Comparison of ENCODE assay signal across 7 mouse cellular contexts in the genomic region with DNA sequence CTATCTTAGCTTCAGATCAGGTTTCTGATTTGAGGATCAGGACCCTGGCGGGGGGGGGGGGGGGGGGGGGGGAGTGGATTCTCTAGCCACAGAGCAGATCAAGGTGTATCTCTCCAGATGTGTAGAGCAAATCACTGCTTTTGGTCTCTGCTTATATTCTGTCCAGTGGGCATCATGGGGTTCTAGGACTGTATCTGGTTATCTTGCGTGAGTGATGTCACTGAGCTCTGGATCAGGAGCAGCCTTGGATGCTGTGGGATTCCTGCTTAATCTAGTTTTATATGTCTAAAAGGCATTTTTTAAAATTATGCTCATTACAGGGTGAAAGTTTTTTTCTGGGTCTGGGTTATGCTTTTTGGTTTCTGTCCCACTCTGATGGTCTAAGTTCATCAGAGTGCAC. TPM values are rescaled to one million over a fixed set of nuclear protein-coding genes. Genes with fewer than 3 reads are reported as not detected.
DNase-seq lines count a peak whose midpoint lies in the region; ATAC-seq and TF ChIP-seq lines count a peak whose summit lies in the region.

No protein-coding gene starts in this region.

- H3K4me3 ChIP-seq in lung, postnatal 0 days (ENCODE audit: low read depth, low read length), result peak overlapping the region; percentile 93
- peak overlapping the region; percentile 67 for H3K4me3 ChIP-seq in forebrain, embryonic 13.5 days
- H3K4me3 ChIP-seq in liver, embryonic 11.5 days (ENCODE audit: low read depth, low read length), result peak overlapping the region; percentile 97
- peak overlapping the region; percentile 100 for H3K4me3 ChIP-seq in stomach, embryonic 16.5 days (replicated peaks; ENCODE audit: low read length)

- TF ChIP-seq CTCF in lung, postnatal 0 days (IDR thresholded peaks at IDR 0.05), result no peak

- no peaks in the 10 kb centered on the region for H3K27me3 ChIP-seq in lung, postnatal 0 days (replicated peaks; ENCODE audit: insufficient read depth, low read length)
- no peaks in the 10 kb centered on the region for H3K27me3 ChIP-seq in forebrain, embryonic 13.5 days
- no peaks in the 10 kb centered on the region for H3K27me3 ChIP-seq in liver, embryonic 11.5 days (replicated peaks; ENCODE audit: control insufficient read depth, insufficient read depth, low read length)
- H3K27me3 ChIP-seq in stomach, embryonic 16.5 days (ENCODE audit: control insufficient read depth, insufficient read depth, low read length), result no peaks in the 10 kb centered on the region

- no peak for ATAC-seq in lung, postnatal 0 days
- peak; percentile 42 for ATAC-seq in forebrain, embryonic 13.5 days
- peak; percentile 8; the same call in 1 of the 2 replicates for ATAC-seq in liver, embryonic 11.5 days (replicated peaks; ENCODE audit: low FRiP score)
- 0 out of 2 replicates have a peak, but pooled peaks have one; percentile 4 for ATAC-seq in stomach, embryonic 16.5 days (ENCODE audit: insufficient read depth, low FRiP score)

- H3K4me1 ChIP-seq in lung, postnatal 0 days (ENCODE audit: insufficient read depth, low read depth, low read length), result peaks cover 5% of the 10 kb centered on the region; the same call in 1 of the 2 replicates
- H3K4me1 ChIP-seq in forebrain, embryonic 13.5 days, result peaks cover 25% of the 10 kb centered on the region
- H3K4me1 ChIP-seq in liver, embryonic 11.5 days (replicated peaks; ENCODE audit: control insufficient read depth, insufficient read depth, low read length), result peaks cover 16% of the 10 kb centered on the region
- H3K4me1 ChIP-seq in stomach, embryonic 16.5 days (ENCODE audit: control insufficient read depth, insufficient read depth, low read length), result peaks cover 7% of the 10 kb centered on the region; the same call in 1 of the 2 replicates

- WGBS in lung, postnatal 0 days, result 46% methylated on average over 1 of the region's 2 CpGs
- WGBS in forebrain, embryonic 13.5 days, result 31% methylated on average over 2 of the region's 2 CpGs
- 39% methylated on average over 2 of the region's 2 CpGs for WGBS in liver, embryonic 11.5 days
- 50% methylated on average over 1 of the region's 2 CpGs for WGBS in stomach, embryonic 16.5 days

- H3K36me3 ChIP-seq in lung, postnatal 0 days (ENCODE audit: insufficient read depth, low read length), result no peaks in the 10 kb centered on the region
- peaks cover 6% of the 10 kb centered on the region; the same call in 1 of the 2 replicates for H3K36me3 ChIP-seq in forebrain, embryonic 13.5 days (ENCODE audit: poor library complexity, severe bottlenecking)
- 0 out of 2 replicates have a peak, but pooled peaks cover 6% of the 10 kb centered on the region for H3K36me3 ChIP-seq in liver, embryonic 11.5 days (ENCODE audit: control insufficient read depth, insufficient read depth, low read length)
- H3K36me3 ChIP-seq in stomach, embryonic 16.5 days (ENCODE audit: control insufficient read depth, insufficient read depth, low read length), result no peaks in the 10 kb centered on the region

- H3K4me2 ChIP-seq in lung, postnatal 0 days (replicated peaks; ENCODE audit: low read depth, low read length), result peak overlapping the region; percentile 70
- peak overlapping the region; percentile 71 for H3K4me2 ChIP-seq in forebrain, embryonic 13.5 days
- peak overlapping the region; percentile 91 for H3K4me2 ChIP-seq in liver, embryonic 11.5 days
- peak overlapping the region; percentile 79 for H3K4me2 ChIP-seq in stomach, embryonic 16.5 days (ENCODE audit: low read depth, low read length)

- no peaks in the 10 kb centered on the region for H3K9me3 ChIP-seq in lung, postnatal 0 days (ENCODE audit: low read length)
- no peaks in the 10 kb centered on the region for H3K9me3 ChIP-seq in forebrain, embryonic 13.5 days (replicated peaks)
- H3K9me3 ChIP-seq in liver, embryonic 11.5 days (ENCODE audit: control insufficient read depth, low read length), result no peaks in the 10 kb centered on the region
- no peaks in the 10 kb centered on the region for H3K9me3 ChIP-seq in stomach, embryonic 16.5 days (replicated peaks; ENCODE audit: control insufficient read depth, low read length)

- no peak overlapping the region for H3K27ac ChIP-seq in lung, postnatal 0 days (ENCODE audit: low read length)
- peak overlapping the region; percentile 44; the same call in 1 of the 2 replicates for H3K27ac ChIP-seq in forebrain, embryonic 13.5 days
- 0 out of 2 replicates have a peak overlapping the region, but pooled peaks have one; percentile 85 for H3K27ac ChIP-seq in liver, embryonic 11.5 days (ENCODE audit: low read depth, low read length)
- H3K27ac ChIP-seq in stomach, embryonic 16.5 days (ENCODE audit: low read length), result 0 out of 2 replicates have a peak overlapping the region, but pooled peaks have one; percentile 46

- TF ChIP-seq EP300 in lung, postnatal 0 days (IDR thresholded peaks at IDR 0.05), result no peak

- peak; percentile 12 for DNase-seq in lung, postnatal 0 days (ENCODE audit: low spot score)
- DNase-seq in lung, postnatal 4 days, result no peak
- DNase-seq in liver, embryonic 11.5 days (ENCODE audit: low spot score), result no peak
- DNase-seq in embryo, embryonic 10.5 days (ENCODE audit: low spot score), result no peak
- no peak for DNase-seq in gastrocnemius, postnatal 25 days

- 0 out of 2 replicates have a peak overlapping the region, but pooled peaks have one; percentile 45 for H3K9ac ChIP-seq in lung, postnatal 0 days (replicated peaks; ENCODE audit: low read depth)
- H3K9ac ChIP-seq in forebrain, embryonic 13.5 days, result peak overlapping the region; percentile 82
- H3K9ac ChIP-seq in liver, embryonic 11.5 days (ENCODE audit: low read depth, low read length), result peak overlapping the region; percentile 95
- peak overlapping the region; percentile 96 for H3K9ac ChIP-seq in stomach, embryonic 16.5 days (ENCODE audit: low read length)

RNA-seq across cellular contexts. Expression of a gene that starts 0.5 kb away (rescaled TPM):
- polyA plus RNA-seq in lung, postnatal 0 days (2015; fragmentation: Nextera tagmentation; extraction: Ambion mirVana), result 110 and 117 TPM in 2 replicates
- 172 and 177 TPM in 2 replicates for polyA plus RNA-seq in forebrain, embryonic 13.5 days (2015; fragmentation: Nextera tagmentation; extraction: Ambion mirVana)
- 177 and 190 TPM in 2 replicates for polyA plus RNA-seq in liver, embryonic 11.5 days (2014; fragmentation: Nextera tagmentation; extraction: Ambion mirVana)
- polyA plus RNA-seq in stomach, embryonic 16.5 days (2015; fragmentation: Nextera tagmentation; extraction: Ambion mirVana), result 130 and 134 TPM in 2 replicates
- total RNA-seq in gastrocnemius, postnatal 25 days (2021), result 10 to 100 TPM; 85.1 to 87.1 TPM

Comparison
In these comparisons a context has a peak if more than half of its experiments do, and no peak if none do; other contexts are left out.
1. H3K9ac ChIP-seq: peak in every context shown above with its lines; median percentile 96 in stomach, embryonic 16.5 days; 95 in liver, embryonic 11.5 days; 82 in forebrain, embryonic 13.5 days; 45 in lung, postnatal 0 days.